Mouse (Mus musculus) left cerebral cortex, adult 2 months (tissue): ENCODE results near the gene Col4a2. TPM values are rescaled to one million over a fixed set of nuclear protein-coding genes. Genes with fewer than 3 reads are reported as not detected.

Experiments used
- DNase-seq, 2 experiments: peaks; one replicate each; pipeline ENCODE4 v3.0.0; 2021 to 2022; ENCODE audit warnings: low spot score in 2 of 2, mixed read lengths in 1 of 2; ENCODE audit errors: extremely low spot score in 1 of 2
- H3K27ac ChIP-seq: fragments of 200-600 bp; 2 replicates; pipeline ENCODE4 v1.8.1; 2022
- H3K4me3 ChIP-seq: fragments of 200-600 bp; 2 replicates; pipeline ENCODE4 v1.8.1; 2022
- CTCF ChIP-seq: fragments of 200-600 bp; IDR thresholded peaks from 2 replicates; pipeline ENCODE4 v1.8.1; 2022; ENCODE audit warnings: antibody characterized with exemption, mild to moderate bottlenecking, moderate library complexity
- intact Hi-C: fragments of 180-260 bp; cut with DNase I; formaldehyde crosslinking; loops from one replicate; pipeline ENCODE4 v1.15.1; 2025
- long read RNA-seq, 2 experiments: library from polyadenylated mRNA; stranded (forward); transcript quantifications; one replicate each; pipeline ENCODE4 v2.0.0; 2021; ENCODE audit warnings: borderline mapping rate in 2 of 2
- total RNA-seq, 2 experiments: library from RNA; stranded (reverse); gene quantifications; 2 replicates each; pipeline ENCODE4 v1.2.3; 2021

Gene Col4a2
- total RNA-seq, result 10 to 100 TPM; 57.1 to 60.9 TPM
- long read RNA-seq, experiment 1, full-length matches to known transcripts, result 83 of 161 reads
- long read RNA-seq, experiment 1, partial matches to known transcripts, result 30 of 161 reads
- long read RNA-seq, experiment 1, other reads (novel, unspliced or antisense), result 48 of 161 reads
- long read RNA-seq, experiment 2, full-length matches to known transcripts, result 105 of 216 reads
- long read RNA-seq, experiment 2, partial matches to known transcripts, result 57 of 216 reads
- long read RNA-seq, experiment 2, other reads (novel, unspliced or antisense), result 54 of 216 reads

DNA sequence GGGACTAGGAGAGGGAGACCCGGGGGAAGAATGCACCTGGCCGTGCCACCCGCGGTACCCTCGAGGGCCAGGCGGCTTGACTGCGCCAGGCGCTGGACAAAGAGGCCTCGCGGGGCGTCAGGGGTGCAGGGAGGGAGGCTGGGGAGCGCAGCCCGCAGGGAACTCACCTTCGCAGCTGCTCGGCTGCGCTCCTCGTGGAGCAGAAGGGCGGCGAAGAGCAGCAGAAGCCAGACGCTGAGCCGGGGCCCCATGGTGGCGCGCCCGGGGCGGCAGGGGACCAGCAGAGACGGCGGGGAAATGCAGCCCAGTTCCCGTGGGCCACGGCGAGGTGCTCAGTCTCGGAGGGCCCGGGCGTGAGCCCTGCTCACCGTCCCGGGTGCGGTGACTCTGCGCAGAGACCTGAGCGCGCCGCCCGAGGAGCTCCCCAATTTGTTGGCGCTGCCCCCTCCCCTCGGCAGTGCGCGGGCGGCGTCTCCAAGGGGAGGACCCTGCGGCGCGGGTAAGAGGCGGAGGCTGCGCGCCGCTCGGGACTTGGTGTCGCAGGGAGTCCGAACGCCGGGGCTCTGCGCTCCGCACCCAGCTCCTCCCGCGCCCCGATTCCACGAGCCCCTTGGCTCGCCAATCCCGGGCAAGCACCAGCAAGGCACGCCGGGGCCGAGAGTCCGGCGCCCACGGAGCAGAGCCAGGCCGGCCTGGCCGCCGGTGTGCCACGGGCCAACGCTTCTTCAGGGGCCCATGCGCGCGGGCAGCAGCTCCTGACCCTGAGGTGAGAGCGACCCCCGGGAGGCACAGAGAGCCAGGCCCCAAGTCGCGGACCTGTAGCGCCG is at the start of gene Col4a2, which contains the start of gene Col4a1:
TSS of gene Col4a2 (plus strand) at position 457 of the 827 bp plus-strand sequence.
TSS of gene Col4a1 (minus strand) at position 478 of the 827 bp plus-strand sequence.
- H3K27ac ChIP-seq, result peak within 1 kb of the TSS; percentile 96
- intact Hi-C loops, result loop anchor here (1.0 to 2.0 kb wide), 3 partner anchors 39 to 70 kb away; no protein-coding TSS in a partner anchor
- peak within 1 kb of the TSS; percentile 93 for H3K4me3 ChIP-seq
- DNase-seq, result peak; percentile 83 to 85
- TF ChIP-seq CTCF, result no peak; the same call in 1 of the 2 replicates

DNA sequence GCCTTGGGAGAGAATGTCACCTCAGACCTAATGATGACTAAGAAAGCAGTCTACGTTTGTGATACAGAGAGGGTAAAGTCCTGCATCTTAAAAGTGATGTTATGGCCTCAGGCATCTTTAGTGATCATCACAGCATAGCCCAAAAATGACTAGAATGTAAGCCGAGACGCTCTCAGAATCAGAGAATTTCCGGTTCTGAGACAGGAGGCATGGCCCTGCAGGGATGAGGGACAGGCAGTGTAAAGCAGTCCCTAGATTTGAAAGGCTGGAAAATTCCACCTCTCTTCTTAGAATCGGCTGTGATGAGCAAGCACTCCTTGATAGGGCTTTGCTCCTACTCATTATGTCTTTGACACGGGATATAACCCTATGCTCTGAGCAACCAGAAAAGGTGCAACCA is 48.8 kb upstream of the Col4a2 start:
- intact Hi-C loops, result no loop called here
- Histone ChIP-seq H3K4me3 (no peak overlapping the region), H3K27ac (no peak overlapping the region)
- TF ChIP-seq CTCF, result no peak
- DNase-seq, result no peak

DNA sequence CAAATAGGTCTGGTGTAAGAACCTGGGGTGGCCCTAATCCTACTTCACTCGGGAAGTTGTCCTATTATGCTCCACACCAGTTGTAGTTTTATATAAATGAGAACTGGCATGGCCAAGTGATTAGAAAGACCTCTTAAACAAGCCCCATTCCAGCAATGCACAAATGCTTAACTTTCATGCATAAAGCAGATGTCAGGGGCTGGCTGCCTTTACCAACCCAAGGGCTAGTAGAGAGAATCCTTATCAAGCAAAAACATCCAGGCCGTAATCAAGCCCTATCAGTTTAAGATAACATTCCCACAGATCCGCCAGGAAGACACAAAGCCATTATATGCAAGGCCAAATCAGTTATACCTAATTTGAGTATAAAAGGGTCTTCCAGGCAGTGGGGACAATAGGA is 46.6 kb upstream of the Col4a2 start:
- Histone ChIP-seq H3K4me3 (no peak overlapping the region), H3K27ac (no peak overlapping the region)
- no peak for DNase-seq
- no peak for TF ChIP-seq CTCF
- intact Hi-C loops, result no loop called here

DNA sequence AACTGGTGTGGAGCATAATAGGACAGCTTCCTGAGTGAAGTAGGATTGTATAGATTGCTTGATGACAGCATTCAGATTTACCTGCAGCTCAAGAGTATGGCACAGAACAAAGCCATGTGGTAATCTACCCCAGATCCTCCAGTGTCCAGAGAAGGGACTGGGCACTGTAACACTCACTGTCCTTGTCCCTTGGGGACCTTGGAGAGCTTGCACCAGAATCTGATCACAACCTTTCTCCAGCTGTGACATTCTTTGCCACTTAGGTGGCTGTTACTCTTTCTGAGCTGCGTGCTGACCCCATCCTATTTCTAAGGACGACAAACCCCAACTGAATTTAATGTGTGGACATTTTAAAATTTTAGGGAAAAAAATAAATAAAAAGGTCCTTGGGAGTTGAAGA is 46.1 kb upstream of the Col4a2 start:
- intact Hi-C loops, result no loop called here
- no peak for DNase-seq
- no peak overlapping the region for H3K4me3 ChIP-seq
- no peak overlapping the region for H3K27ac ChIP-seq
- no peak for TF ChIP-seq CTCF

DNA sequence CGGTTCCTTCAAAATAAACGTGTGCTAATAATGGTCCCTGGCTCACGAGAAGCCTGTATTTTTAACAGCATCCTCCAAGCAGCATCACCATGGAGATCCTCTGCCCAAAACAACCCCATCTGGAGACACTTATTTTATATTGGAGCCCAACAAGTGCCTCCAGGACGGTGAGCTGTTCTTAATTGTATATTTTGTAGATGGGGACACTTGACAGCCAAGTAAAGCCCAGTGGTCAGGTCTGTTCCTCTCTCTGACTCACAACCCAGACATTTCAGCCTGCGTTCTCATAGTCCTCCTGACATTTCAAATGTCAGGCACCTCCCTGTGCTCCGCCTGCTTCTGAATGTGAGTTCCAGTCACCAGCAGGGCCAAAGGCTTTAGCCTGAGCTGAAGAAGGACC is 43.9 kb upstream of the Col4a2 start:
- no peak for DNase-seq
- H3K4me3 ChIP-seq, result no peak overlapping the region
- intact Hi-C loops, result no loop called here
- no peak for TF ChIP-seq CTCF
- H3K27ac ChIP-seq, result no peak overlapping the region; the same call in none of the 2 replicates

DNA sequence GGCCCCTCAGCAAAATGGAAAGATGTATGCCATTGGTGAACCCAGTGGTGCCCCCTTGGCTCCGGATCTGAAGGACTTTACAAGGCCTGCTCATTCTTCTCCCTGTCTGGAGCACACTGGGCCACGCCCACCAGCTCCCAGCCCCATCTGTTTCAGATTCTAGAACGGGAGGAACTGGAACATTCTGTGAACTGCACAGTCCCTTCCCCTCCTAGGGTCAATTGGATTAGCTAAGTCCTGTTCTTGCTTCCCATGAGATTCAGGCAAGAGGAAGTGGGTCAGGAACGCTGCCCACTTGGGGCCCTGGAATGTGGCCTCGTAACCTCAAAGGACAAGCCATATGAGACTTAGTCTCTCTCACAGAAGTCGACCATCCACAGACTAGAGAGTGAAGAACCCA is 41.8 kb upstream of the Col4a2 start:
- Histone ChIP-seq H3K27ac (no peak overlapping the region), H3K4me3 (no peak overlapping the region)
- DNase-seq, result no peak
- no peak for TF ChIP-seq CTCF
- intact Hi-C loops, result no loop called here

DNA sequence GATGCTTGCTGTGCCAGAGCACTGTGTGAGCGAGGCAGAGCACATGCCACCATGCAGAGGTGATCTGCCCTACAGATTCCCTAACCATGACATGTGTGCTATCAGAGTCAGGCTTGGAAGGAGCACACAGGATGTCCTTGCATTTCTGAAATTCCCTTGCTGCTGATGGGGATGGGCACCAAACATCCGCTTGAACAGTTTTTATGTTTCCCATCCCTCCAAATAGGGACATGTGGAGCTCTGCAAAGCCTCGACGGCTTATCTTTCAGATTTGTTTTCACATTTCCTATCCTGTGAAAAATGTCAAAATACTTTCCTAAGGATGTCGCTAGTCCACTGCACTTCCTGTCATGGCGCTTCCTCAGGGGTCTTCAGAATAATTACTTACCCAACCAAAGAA is 40.4 kb upstream of the Col4a2 start:
- Histone ChIP-seq H3K4me3 (no peak overlapping the region), H3K27ac (no peak overlapping the region)
- no peak for TF ChIP-seq CTCF
- intact Hi-C loops, result loop anchor here (2.0 kb wide), 1 partner anchor 101 kb away; no protein-coding TSS in a partner anchor
- DNase-seq, result no peak

DNA sequence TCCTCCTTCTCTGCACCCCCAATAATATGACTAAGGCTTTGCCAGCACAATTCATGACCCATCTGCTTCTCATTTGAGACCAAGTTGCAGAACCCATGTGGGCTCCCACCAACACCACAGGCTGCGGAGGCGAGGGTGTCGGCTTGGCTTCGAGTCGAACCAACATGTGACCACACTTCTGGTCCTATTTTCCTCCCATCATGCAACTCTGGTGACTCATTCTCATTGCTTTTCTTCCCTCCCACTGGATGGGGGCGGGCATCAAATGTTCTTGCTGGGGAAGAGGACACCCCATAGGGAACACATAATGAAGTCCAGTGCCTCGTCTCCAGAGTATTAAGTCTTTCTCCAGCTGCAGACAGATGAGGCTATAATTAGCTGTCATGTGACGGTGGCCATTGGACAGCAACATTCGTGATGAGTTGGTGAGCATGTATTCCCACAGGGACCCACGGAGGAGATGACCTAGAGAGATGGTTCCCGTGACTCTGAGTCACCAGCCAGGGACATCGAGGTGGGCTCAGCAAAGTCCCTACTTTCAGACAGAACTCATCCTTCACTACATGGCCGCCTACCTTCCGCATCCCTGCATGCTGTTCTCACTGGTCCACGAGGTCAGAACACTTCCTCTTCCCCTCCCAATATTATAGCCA is 39.0 kb upstream of the Col4a2 start:
- TF ChIP-seq CTCF, result no peak
- intact Hi-C loops, result loop anchor here (1.0 to 2.0 kb wide), 5 partner anchors 27 to 141 kb away; partner anchors contain the start of genes Col4a1 and Col4a2
- DNase-seq, result peak; percentile 77 to 83
- Histone ChIP-seq H3K27ac (peak overlapping the region; percentile 80), H3K4me3 (no peak overlapping the region)

DNA sequence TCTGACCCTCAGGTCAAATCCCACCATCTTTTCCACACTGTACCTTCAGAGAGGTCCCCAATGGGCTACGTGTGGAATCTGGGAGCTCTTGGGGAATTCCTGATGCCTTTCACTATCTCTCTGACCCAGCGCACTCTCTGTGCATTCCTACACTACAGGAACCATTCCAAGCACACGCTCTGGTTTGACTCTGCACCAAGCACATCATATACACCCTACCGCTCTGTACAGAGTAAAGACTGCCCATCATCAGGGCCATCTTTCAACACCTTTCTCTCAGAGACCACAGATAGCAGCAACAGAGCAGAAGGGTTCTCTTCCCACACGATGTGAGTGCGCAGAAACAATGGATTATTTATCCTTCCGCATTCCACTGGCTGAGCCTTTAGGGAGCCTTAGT is 38.2 kb upstream of the Col4a2 start:
- Histone ChIP-seq H3K4me3 (no peak overlapping the region), H3K27ac (peak overlapping the region; percentile 80)
- TF ChIP-seq CTCF, result no peak
- intact Hi-C loops, result no loop called here
- no peak for DNase-seq

DNA sequence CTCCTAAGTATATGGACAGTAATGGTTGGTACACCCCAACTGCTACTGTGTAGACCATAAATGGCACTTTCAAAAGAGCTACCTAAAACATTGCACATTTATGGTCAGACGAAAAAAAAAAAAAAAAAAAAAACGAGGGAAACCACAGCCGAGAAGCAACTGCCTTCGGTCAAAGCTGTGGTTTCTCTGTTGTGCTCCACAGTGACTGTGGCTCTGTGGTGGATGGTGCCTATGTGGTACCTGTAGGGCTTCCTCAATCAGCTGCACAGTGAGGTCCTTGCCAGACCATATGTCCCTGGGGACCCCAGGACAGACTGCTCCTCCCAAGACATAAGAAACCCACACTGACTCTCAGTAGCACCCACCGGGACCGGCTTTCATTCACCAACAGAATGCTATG is 36.3 kb upstream of the Col4a2 start:
- Histone ChIP-seq H3K4me3 (no peak overlapping the region), H3K27ac (no peak overlapping the region)
- no peak for TF ChIP-seq CTCF
- DNase-seq, result no peak
- intact Hi-C loops, result no loop called here

DNA sequence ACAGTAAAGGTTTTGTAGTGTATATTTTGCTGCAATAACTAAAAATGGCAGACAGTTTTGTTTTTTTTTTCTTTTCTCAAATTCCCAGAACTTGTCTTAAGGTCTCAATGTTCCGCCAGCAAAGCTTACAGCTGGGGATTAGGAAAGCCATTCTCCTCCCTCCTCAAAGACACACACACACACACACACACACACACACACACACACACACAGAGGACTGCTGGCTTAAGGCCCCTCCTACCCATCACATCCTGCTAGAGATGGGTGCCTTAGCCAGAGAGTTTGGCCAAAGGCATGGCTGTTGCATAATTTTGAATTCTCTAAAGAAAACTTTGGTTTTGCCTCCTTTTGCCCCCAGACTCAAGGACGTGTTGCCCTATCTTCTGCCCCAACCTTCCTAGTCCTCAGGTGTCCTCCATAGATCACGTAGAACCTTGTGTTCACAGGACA is 35.0 kb upstream of the Col4a2 start:
- Histone ChIP-seq H3K4me3 (no peak overlapping the region), H3K27ac (peak overlapping the region; percentile 36; the same call in 1 of the 2 replicates)
- no peak for DNase-seq
- intact Hi-C loops, result no loop called here
- TF ChIP-seq CTCF, result no peak
